Mouse (Mus musculus): ENCODE data around the gene Lss. TPM values are rescaled to one million over a fixed set of nuclear protein-coding genes. Genes with fewer than 3 reads are reported as not detected.

The Lss gene
- 2.4 TPM for polyA plus RNA-seq (2015; fragmentation: Illumina TruSeq; extraction: RNeasy Lipid Tissue Mini Kit (QIAGEN cat#74804); ENCODE audit: insufficient read depth, low read depth, low replicate concordance)

GRCm38 (mm10) chr10:76531375-76531774, at the start of gene Lss:
Gene Lss (plus strand): TSS chr10:76531588.

DNA sequence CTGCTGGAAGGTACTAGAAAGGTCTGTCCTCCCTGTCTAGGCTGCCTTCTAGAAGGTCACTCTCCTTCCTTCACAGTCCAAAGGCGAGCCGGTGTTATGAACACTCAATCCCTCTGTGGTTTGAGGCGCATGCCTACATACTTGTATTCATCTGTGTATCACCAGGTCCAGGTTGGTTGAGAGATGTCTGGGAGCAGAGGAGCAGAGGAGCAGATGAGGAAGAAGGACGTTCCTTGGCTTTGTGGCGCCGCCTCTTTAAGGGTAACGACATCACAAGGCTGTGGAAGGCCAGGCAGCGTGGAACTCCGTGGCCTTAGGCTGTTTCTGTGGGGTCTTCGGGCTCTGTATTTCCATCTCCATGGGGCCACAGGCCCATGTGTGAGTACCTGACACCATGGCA, 30.6 kb downstream of the Lss start, which contains the start of gene Spatc1l:
Spatc1l (plus strand) TSS at position 301 of the 400 bp plus-strand sequence.

GRCm38 (mm10) chr10:76575374-76575773, 44.0 kb downstream of the Lss start, which contains the start of gene Ftcd:
Gene Ftcd (plus strand): TSS chr10:76575648.

Other genes with a start within 250 kb of the Lss start
- gene Dip2a, start 186.3 kb upstream of the Lss start, polyA plus RNA-seq (2015; fragmentation: Illumina TruSeq; extraction: RNeasy Lipid Tissue Mini Kit (QIAGEN cat#74804); ENCODE audit: insufficient read depth, low read depth, low replicate concordance) = 5.5 TPM
- not detected for gene AC141477.1, start 91.1 kb upstream of the Lss start, polyA plus RNA-seq (2015; fragmentation: Illumina TruSeq; extraction: RNeasy Lipid Tissue Mini Kit (QIAGEN cat#74804); ENCODE audit: insufficient read depth, low read depth, low replicate concordance)
- gene Pcnt, start 88.8 kb upstream of the Lss start, polyA plus RNA-seq (2015; fragmentation: Illumina TruSeq; extraction: RNeasy Lipid Tissue Mini Kit (QIAGEN cat#74804); ENCODE audit: insufficient read depth, low read depth, low replicate concordance) = 5.3 TPM
- not detected for gene 2610028H24Rik, start 82.5 kb upstream of the Lss start, polyA plus RNA-seq (2015; fragmentation: Illumina TruSeq; extraction: RNeasy Lipid Tissue Mini Kit (QIAGEN cat#74804); ENCODE audit: insufficient read depth, low read depth, low replicate concordance)
- 10.2 TPM for gene Mcm3ap, start 62.7 kb upstream of the Lss start, polyA plus RNA-seq (2015; fragmentation: Illumina TruSeq; extraction: RNeasy Lipid Tissue Mini Kit (QIAGEN cat#74804); ENCODE audit: insufficient read depth, low read depth, low replicate concordance)
- gene Ybey, start 62.5 kb upstream of the Lss start, polyA plus RNA-seq (2015; fragmentation: Illumina TruSeq; extraction: RNeasy Lipid Tissue Mini Kit (QIAGEN cat#74804); ENCODE audit: insufficient read depth, low read depth, low replicate concordance) = 0.85 TPM
- gene Spatc1l, start 30.7 kb downstream of the Lss start, polyA plus RNA-seq (2015; fragmentation: Illumina TruSeq; extraction: RNeasy Lipid Tissue Mini Kit (QIAGEN cat#74804); ENCODE audit: insufficient read depth, low read depth, low replicate concordance) = not detected
- not detected for gene Ftcd, start 44.1 kb downstream of the Lss start, polyA plus RNA-seq (2015; fragmentation: Illumina TruSeq; extraction: RNeasy Lipid Tissue Mini Kit (QIAGEN cat#74804); ENCODE audit: insufficient read depth, low read depth, low replicate concordance)
- gene Col6a2, start 92.0 kb downstream of the Lss start, polyA plus RNA-seq (2015; fragmentation: Illumina TruSeq; extraction: RNeasy Lipid Tissue Mini Kit (QIAGEN cat#74804); ENCODE audit: insufficient read depth, low read depth, low replicate concordance) = 28.1 TPM
- 35.1 TPM for gene Col6a1, start 194.6 kb downstream of the Lss start, polyA plus RNA-seq (2015; fragmentation: Illumina TruSeq; extraction: RNeasy Lipid Tissue Mini Kit (QIAGEN cat#74804); ENCODE audit: insufficient read depth, low read depth, low replicate concordance)

All from pancreas, adult 10 weeks (tissue).